Mouse (Mus musculus) heart, embryonic 16.5 days (tissue): ENCODE measurements around the gene Sspo. TPM values are rescaled to one million over a fixed set of nuclear protein-coding genes. Genes with fewer than 3 reads are reported as not detected.

Source experiments
- ATAC-seq: fragments of 200-750 bp; cut with Nextera tagmentation; replicated peaks from 2 replicates; pipeline ENCODE4 v1.8.0; 2017; ENCODE audit warnings: moderate number of reproducible peaks; ENCODE audit not compliant: insufficient read depth, low FRiP score; ENCODE audit errors: extremely low read depth
- H3K27ac ChIP-seq: fragments of 300-500 bp; sonication (generic); 2 replicates; pipeline ENCODE4 v1.5.1; 2014; ENCODE audit warnings: mild to moderate bottlenecking, low read length, control low read depth, moderate library complexity
- H3K27me3 ChIP-seq: fragments of 300-500 bp; sonication (generic); 2 replicates; pipeline ENCODE4 v1.6.1; 2014; ENCODE audit warnings: low read length, mixed read lengths; ENCODE audit not compliant: control insufficient read depth, insufficient read depth
- H3K36me3 ChIP-seq: fragments of 300-500 bp; sonication (generic); 2 replicates; pipeline ENCODE4 v1.6.1; 2014; ENCODE audit not compliant: control insufficient read depth, insufficient read depth
- H3K4me1 ChIP-seq: fragments of 300-500 bp; sonication (generic); 2 replicates; pipeline ENCODE4 v1.6.1; 2014; ENCODE audit warnings: low read length, mixed read lengths; ENCODE audit not compliant: control insufficient read depth, insufficient read depth
- H3K4me2 ChIP-seq: fragments of 300-500 bp; sonication (generic); 2 replicates; pipeline ENCODE4 v1.6.1; 2014; ENCODE audit warnings: low read depth, mild to moderate bottlenecking, control low read depth, low read length
- H3K4me3 ChIP-seq: fragments of 300-500 bp; sonication (generic); 2 replicates; pipeline ENCODE4 v1.5.1; 2014; ENCODE audit warnings: mild to moderate bottlenecking, control low read depth, low read length
- H3K9ac ChIP-seq: fragments of 300-500 bp; sonication (generic); 2 replicates; pipeline ENCODE4 v1.6.1; 2014; ENCODE audit warnings: low read length, control low read depth
- H3K9me3 ChIP-seq: fragments of 300-500 bp; sonication (generic); replicated peaks from 2 replicates; pipeline ENCODE4 v1.6.1; 2016; ENCODE audit warnings: low read length; ENCODE audit not compliant: control insufficient read depth
- WGBS: fragments of 180-500 bp; shearing (Covaris S2); extraction: QIAGEN DNeasy Blood & Tissue Kit; methylation state at CpG from one replicate; pipeline ENCODE4 v1.1.7; 2014; 5-methylcytosine and 5-hydroxymethylcytosine counted together
- polyA plus RNA-seq: library from polyadenylated mRNA; unstranded; fragments of >200 nt; fragmentation: Nextera tagmentation; extraction: Ambion mirVana; gene quantifications from 2 replicates; pipeline ENCODE4 v1.2.1, GENCODE M21; 2015

Sspo gene
- polyA plus RNA-seq, 1 experiment from 2014 or later = 0.43 TPM

GRCm38 (mm10) chr6:48414886-48415285 is 33.1 kb upstream of the Sspo start:
- Histone ChIP-seq H3K36me3 (peaks cover 59% of the 10 kb centered on the region), H3K4me3 (no peak overlapping the region), H3K4me2 (no peak overlapping the region), H3K27me3 (no peaks in the 10 kb centered on the region), H3K27ac (no peak overlapping the region), H3K4me1 (peaks cover 9% of the 10 kb centered on the region), H3K9ac (no peak overlapping the region), H3K9me3 (no peaks in the 10 kb centered on the region)
- WGBS = 92% methylated on average over 1 of the region's 1 CpGs
- ATAC-seq = no peak

GRCm38 (mm10) chr6:48415636-48416035 is 32.4 kb upstream of the Sspo start:
- H3K4me2 ChIP-seq = no peak overlapping the region
- no peaks in the 10 kb centered on the region for H3K9me3 ChIP-seq
- peaks cover 9% of the 10 kb centered on the region for H3K4me1 ChIP-seq
- H3K9ac ChIP-seq = no peak overlapping the region
- no peaks in the 10 kb centered on the region for H3K27me3 ChIP-seq
- 95% methylated on average over 7 of the region's 7 CpGs for WGBS
- H3K4me3 ChIP-seq = no peak overlapping the region
- ATAC-seq = no peak
- H3K27ac ChIP-seq = no peak overlapping the region
- peaks cover 51% of the 10 kb centered on the region for H3K36me3 ChIP-seq

- no peak overlapping the region for H3K27ac ChIP-seq
Measured at GRCm38 (mm10) chr6:48416486-48416885, 31.5 kb upstream of the Sspo start.

GRCm38 (mm10) chr6:48420647-48421046 is 27.4 kb upstream of the Sspo start:
- Histone ChIP-seq H3K4me2 (no peak overlapping the region), H3K27me3 (no peaks in the 10 kb centered on the region), H3K4me3 (no peak overlapping the region), H3K9me3 (no peaks in the 10 kb centered on the region), H3K4me1 (no peaks in the 10 kb centered on the region), H3K27ac (no peak overlapping the region), H3K9ac (no peak overlapping the region), H3K36me3 (peaks cover 10% of the 10 kb centered on the region)
- whole genome bisulfite sequencing = 16% methylated on average over 2 of the region's 2 CpGs
- ATAC-seq = 0 out of 2 replicates have a peak, but pooled peaks have one; percentile 24

More at GRCm38 (mm10) chr6:48416486-48416885, 31.5 kb upstream of the Sspo start:
- no peak overlapping the region for H3K4me2 ChIP-seq
- no peaks in the 10 kb centered on the region for H3K27me3 ChIP-seq
- no peak overlapping the region for H3K9ac ChIP-seq
- no peaks in the 10 kb centered on the region for H3K9me3 ChIP-seq
- 72% methylated on average over 2 of the region's 2 CpGs for WGBS
- H3K4me3 ChIP-seq = no peak overlapping the region
- peaks cover 4% of the 10 kb centered on the region for H3K4me1 ChIP-seq
- ATAC-seq = no peak
- H3K36me3 ChIP-seq = peaks cover 47% of the 10 kb centered on the region

GRCm38 (mm10) chr6:48423336-48423735 is 24.7 kb upstream of the Sspo start:
- no peak overlapping the region for H3K4me3 ChIP-seq
- no peak overlapping the region for H3K27ac ChIP-seq
- H3K4me2 ChIP-seq = no peak overlapping the region
- no peaks in the 10 kb centered on the region for H3K9me3 ChIP-seq
- no peak overlapping the region for H3K9ac ChIP-seq
- no peaks in the 10 kb centered on the region for H3K27me3 ChIP-seq
- no peaks in the 10 kb centered on the region for H3K36me3 ChIP-seq
- H3K4me1 ChIP-seq = no peaks in the 10 kb centered on the region
- WGBS = 68% methylated on average over 3 of the region's 3 CpGs
- no peak for ATAC-seq

GRCm38 (mm10) chr6:48424074-48424473 is 24.0 kb upstream of the Sspo start:
- no peak overlapping the region for H3K4me2 ChIP-seq
- no peak overlapping the region for H3K4me3 ChIP-seq
- ATAC-seq = no peak
- no peaks in the 10 kb centered on the region for H3K4me1 ChIP-seq
- no peak overlapping the region for H3K9ac ChIP-seq
- WGBS = 62% methylated on average over 5 of the region's 5 CpGs
- no peaks in the 10 kb centered on the region for H3K9me3 ChIP-seq
- H3K27ac ChIP-seq = no peak overlapping the region
- no peaks in the 10 kb centered on the region for H3K27me3 ChIP-seq
- H3K36me3 ChIP-seq = no peaks in the 10 kb centered on the region

- Histone ChIP-seq H3K9me3 (no peaks in the 10 kb centered on the region), H3K4me2 (no peak overlapping the region), H3K4me3 (no peak overlapping the region), H3K36me3 (no peaks in the 10 kb centered on the region), H3K27ac (no peak overlapping the region), H3K4me1 (no peaks in the 10 kb centered on the region), H3K9ac (no peak overlapping the region), H3K27me3 (no peaks in the 10 kb centered on the region)
- ATAC-seq = no peak
- 71% methylated on average over 5 of the region's 5 CpGs for WGBS
Measured at GRCm38 (mm10) chr6:48426956-48427355, 21.1 kb upstream of the Sspo start.

GRCm38 (mm10) chr6:48428769-48429557 is 19.1 kb upstream of the Sspo start:
- H3K27me3 ChIP-seq = no peaks in the 10 kb centered on the region
- WGBS = 56% methylated on average over 4 of the region's 4 CpGs
- no peak overlapping the region for H3K4me3 ChIP-seq
- peaks cover 4% of the 10 kb centered on the region; the same call in 1 of the 2 replicates for H3K4me1 ChIP-seq
- H3K4me2 ChIP-seq = no peak overlapping the region
- ATAC-seq = no peak
- no peaks in the 10 kb centered on the region for H3K36me3 ChIP-seq
- no peak overlapping the region for H3K27ac ChIP-seq
- H3K9ac ChIP-seq = no peak overlapping the region
- no peaks in the 10 kb centered on the region for H3K9me3 ChIP-seq

GRCm38 (mm10) chr6:48430748-48431147 is 17.3 kb upstream of the Sspo start:
- no peak overlapping the region for H3K4me3 ChIP-seq
- H3K4me1 ChIP-seq = peaks cover 4% of the 10 kb centered on the region; the same call in 1 of the 2 replicates
- H3K27me3 ChIP-seq = no peaks in the 10 kb centered on the region
- no peak for ATAC-seq
- no peak overlapping the region for H3K27ac ChIP-seq
- H3K9me3 ChIP-seq = no peaks in the 10 kb centered on the region
- H3K36me3 ChIP-seq = no peaks in the 10 kb centered on the region
- WGBS = 77% methylated on average over 5 of the region's 5 CpGs
- H3K4me2 ChIP-seq = no peak overlapping the region
- H3K9ac ChIP-seq = no peak overlapping the region
